Mouse (Mus musculus): ENCODE measurements around the gene Cnbp. TPM values are rescaled to one million over a fixed set of nuclear protein-coding genes. Genes with fewer than 3 reads are reported as not detected.

Cnbp gene
- polyA plus RNA-seq, 1 experiment from 2014 or later = 1,063 TPM

DNA sequence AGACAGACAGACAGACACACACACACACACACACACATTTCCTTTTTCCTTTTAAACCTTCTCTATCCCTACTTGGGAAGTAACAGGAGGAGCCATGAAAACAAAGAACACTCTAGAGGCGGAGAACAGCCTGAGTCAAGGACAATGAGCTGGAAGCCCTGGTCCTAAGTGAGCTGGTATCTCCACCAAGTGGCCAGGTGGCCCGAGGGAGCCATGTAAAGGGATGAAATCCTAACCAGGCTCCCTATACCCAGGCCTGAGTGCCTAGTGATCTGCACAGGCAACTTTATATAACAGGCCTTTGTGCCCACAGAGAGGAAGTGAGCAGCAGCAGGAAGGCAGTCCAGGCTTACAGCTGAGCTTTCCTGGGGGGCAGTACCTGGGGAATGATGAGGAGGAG lies 44.0 kb downstream of the Cnbp start:
- Histone ChIP-seq H3K27ac (replicated peaks; ENCODE audit: low read depth, low read length) (no peak overlapping the region), H3K9me3 (ENCODE audit: control insufficient read depth, low read length) (no peaks in the 10 kb centered on the region), H3K4me2 (ENCODE audit: low read depth, low read length) (no peak overlapping the region), H3K4me1 (ENCODE audit: control insufficient read depth, insufficient read depth, low read length) (peaks cover 9% of the 10 kb centered on the region; the same call in 1 of the 2 replicates), H3K27me3 (replicated peaks; ENCODE audit: control insufficient read depth, insufficient read depth, low read length) (no peaks in the 10 kb centered on the region), H3K36me3 (ENCODE audit: control insufficient read depth, insufficient read depth, low read length) (peaks cover 3% of the 10 kb centered on the region), H3K9ac (ENCODE audit: low read depth, low read length) (no peak overlapping the region), H3K4me3 (ENCODE audit: low read depth, low read length) (no peak overlapping the region)
- no peak for DNase-seq (ENCODE audit: low spot score)
- ATAC-seq (ENCODE audit: low read depth) = no peak
- 53% methylated on average over 2 of the region's 2 CpGs for WGBS

DNA sequence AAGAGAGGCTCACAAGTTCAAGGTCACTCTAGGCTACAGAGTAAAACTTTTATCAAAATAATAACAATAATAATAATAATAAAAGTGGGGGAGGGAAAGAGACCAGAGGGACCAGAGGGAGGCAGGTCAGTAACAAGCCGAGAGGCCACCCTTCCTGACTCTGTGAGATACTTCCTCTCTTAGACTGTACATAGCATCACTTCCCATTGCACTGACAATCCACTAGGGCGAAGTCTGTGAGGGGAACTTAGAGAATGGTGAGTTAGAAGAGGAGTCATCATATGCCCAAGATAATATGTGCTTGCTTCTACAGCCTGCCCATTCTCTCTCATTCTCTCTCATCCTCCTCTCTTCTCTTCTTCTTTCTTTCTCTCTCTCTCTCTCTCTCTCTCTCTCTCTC lies 44.9 kb downstream of the Cnbp start:
- Histone ChIP-seq H3K4me2 (ENCODE audit: low read depth, low read length) (no peak overlapping the region), H3K4me3 (ENCODE audit: low read depth, low read length) (no peak overlapping the region), H3K9me3 (ENCODE audit: control insufficient read depth, low read length) (no peaks in the 10 kb centered on the region), H3K4me1 (ENCODE audit: control insufficient read depth, insufficient read depth, low read length) (peaks cover 9% of the 10 kb centered on the region; the same call in 1 of the 2 replicates), H3K36me3 (ENCODE audit: control insufficient read depth, insufficient read depth, low read length) (peaks cover 3% of the 10 kb centered on the region), H3K9ac (ENCODE audit: low read depth, low read length) (no peak overlapping the region), H3K27me3 (replicated peaks; ENCODE audit: control insufficient read depth, insufficient read depth, low read length) (no peaks in the 10 kb centered on the region), H3K27ac (replicated peaks; ENCODE audit: low read depth, low read length) (no peak overlapping the region)
- WGBS = 78% methylated on average over 2 of the region's 2 CpGs
- ATAC-seq (ENCODE audit: low read depth) (no peak), DNase-seq (ENCODE audit: low spot score) (no peak)

DNA sequence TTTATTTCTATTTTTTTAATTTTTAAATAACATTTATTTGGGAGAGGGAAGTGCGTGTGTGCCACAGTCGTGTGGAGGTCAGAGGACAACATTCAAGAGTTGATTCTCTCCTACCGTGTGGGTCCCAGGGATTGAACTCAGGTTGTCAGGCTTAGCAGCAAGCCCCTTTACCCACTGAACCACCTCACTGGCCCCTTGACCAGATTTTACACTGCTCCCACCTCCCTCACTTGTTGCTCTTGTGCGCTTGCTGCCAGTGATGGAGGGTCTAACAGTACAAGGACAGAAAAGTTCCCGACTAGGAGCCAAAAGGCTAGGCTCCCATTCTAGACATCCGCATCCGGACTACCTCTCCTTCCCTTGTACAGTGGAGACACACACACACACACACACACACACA lies 45.5 kb downstream of the Cnbp start:
- WGBS = 88% methylated on average over 7 of the region's 7 CpGs
- ATAC-seq (ENCODE audit: low read depth) = no peak

DNA sequence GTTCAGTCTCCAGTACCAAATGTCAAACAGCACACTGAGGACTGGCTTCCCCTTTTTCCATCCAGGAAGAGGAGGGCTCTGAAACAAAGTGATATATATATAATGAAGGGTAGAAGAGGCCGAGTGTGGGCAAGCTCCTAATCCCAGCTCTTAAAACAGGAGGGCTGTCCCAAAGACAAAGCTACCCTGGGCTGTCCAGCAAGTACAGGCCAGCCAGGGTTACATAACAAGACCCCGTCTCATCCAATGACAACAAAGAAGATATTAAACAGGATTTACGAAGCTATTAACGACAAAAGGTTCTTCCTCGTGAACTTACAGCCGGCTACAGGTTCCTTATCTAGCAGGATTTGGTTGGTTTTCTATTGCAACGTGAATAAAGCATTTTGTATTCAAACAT lies 46.0 kb downstream of the Cnbp start:
- WGBS = 82% methylated on average over 7 of the region's 7 CpGs
- H3K36me3 ChIP-seq (ENCODE audit: control insufficient read depth, insufficient read depth, low read length) = peaks cover 3% of the 10 kb centered on the region
- H3K4me2 ChIP-seq (ENCODE audit: low read depth, low read length) = no peak overlapping the region
- no peak overlapping the region for H3K9ac ChIP-seq (ENCODE audit: low read depth, low read length)
- H3K4me1 ChIP-seq (ENCODE audit: control insufficient read depth, insufficient read depth, low read length) = peaks cover 4% of the 10 kb centered on the region; the same call in 1 of the 2 replicates
- H3K4me3 ChIP-seq (ENCODE audit: low read depth, low read length) = no peak overlapping the region
- H3K27me3 ChIP-seq (replicated peaks; ENCODE audit: control insufficient read depth, insufficient read depth, low read length) = no peaks in the 10 kb centered on the region
- ATAC-seq (ENCODE audit: low read depth) (no peak), DNase-seq (ENCODE audit: low spot score) (no peak)
- H3K27ac ChIP-seq (replicated peaks; ENCODE audit: low read depth, low read length) = no peak overlapping the region
- no peaks in the 10 kb centered on the region for H3K9me3 ChIP-seq (ENCODE audit: control insufficient read depth, low read length)

More for the DNA sequence above, 45.5 kb downstream of the Cnbp start:
- no peak overlapping the region for H3K27ac ChIP-seq (replicated peaks; ENCODE audit: low read depth, low read length)
- peaks cover 9% of the 10 kb centered on the region; the same call in 1 of the 2 replicates for H3K4me1 ChIP-seq (ENCODE audit: control insufficient read depth, insufficient read depth, low read length)
- H3K4me2 ChIP-seq (ENCODE audit: low read depth, low read length) = no peak overlapping the region
- no peak for DNase-seq (ENCODE audit: low spot score)
- no peak overlapping the region for H3K4me3 ChIP-seq (ENCODE audit: low read depth, low read length)
- no peaks in the 10 kb centered on the region for H3K9me3 ChIP-seq (ENCODE audit: control insufficient read depth, low read length)
- H3K36me3 ChIP-seq (ENCODE audit: control insufficient read depth, insufficient read depth, low read length) = peaks cover 3% of the 10 kb centered on the region
- H3K9ac ChIP-seq (ENCODE audit: low read depth, low read length) = no peak overlapping the region
- no peaks in the 10 kb centered on the region for H3K27me3 ChIP-seq (replicated peaks; ENCODE audit: control insufficient read depth, insufficient read depth, low read length)

DNA sequence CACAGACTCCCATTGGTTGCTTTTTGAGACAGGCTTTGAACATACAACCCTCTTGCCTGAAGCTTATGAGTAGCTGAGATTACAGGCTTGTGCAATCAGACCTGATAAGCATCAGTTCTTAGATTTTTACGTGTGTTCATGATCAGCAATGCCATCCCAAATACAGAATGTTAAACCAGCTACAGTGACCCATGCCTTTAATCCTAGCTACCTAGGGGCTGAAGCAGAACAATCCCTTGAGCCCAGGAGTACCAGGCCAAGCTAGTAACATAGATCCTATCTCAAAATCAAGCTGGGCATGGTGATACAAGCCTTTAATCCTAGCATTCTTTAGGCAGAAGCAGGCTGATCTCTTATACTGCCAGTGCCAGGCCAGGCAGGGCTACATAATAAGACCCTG lies 46.9 kb downstream of the Cnbp start:
- Histone ChIP-seq H3K27me3 (replicated peaks; ENCODE audit: control insufficient read depth, insufficient read depth, low read length) (no peaks in the 10 kb centered on the region), H3K9me3 (ENCODE audit: control insufficient read depth, low read length) (no peaks in the 10 kb centered on the region), H3K36me3 (ENCODE audit: control insufficient read depth, insufficient read depth, low read length) (peaks cover 3% of the 10 kb centered on the region), H3K4me2 (ENCODE audit: low read depth, low read length) (no peak overlapping the region), H3K4me1 (ENCODE audit: control insufficient read depth, insufficient read depth, low read length) (no peaks in the 10 kb centered on the region), H3K4me3 (ENCODE audit: low read depth, low read length) (no peak overlapping the region), H3K9ac (ENCODE audit: low read depth, low read length) (no peak overlapping the region), H3K27ac (replicated peaks; ENCODE audit: low read depth, low read length) (no peak overlapping the region)
- WGBS = 58% methylated on average over 1 of the region's 1 CpGs
- no peak for DNase-seq (ENCODE audit: low spot score)
- no peak for ATAC-seq (ENCODE audit: low read depth)

DNA sequence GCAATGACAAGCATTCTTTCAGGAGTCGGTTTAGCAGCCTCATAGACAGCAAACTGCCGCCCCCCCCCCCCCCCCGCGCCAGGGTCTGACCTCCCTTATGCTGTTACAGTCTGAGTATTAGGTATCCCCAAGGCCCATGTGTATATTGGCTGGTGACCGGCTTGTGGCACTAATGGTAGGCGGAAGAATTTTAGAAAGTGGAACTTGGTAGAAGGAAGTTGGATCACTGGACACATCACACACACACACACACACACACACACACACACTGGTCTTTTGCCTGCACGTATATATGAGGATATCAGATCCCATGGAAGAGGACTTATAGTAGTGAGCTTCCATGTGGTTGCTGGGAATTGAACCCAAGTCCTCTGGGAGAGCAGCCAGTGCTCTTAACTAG lies 48.4 kb downstream of the Cnbp start:
- no peak overlapping the region for H3K4me2 ChIP-seq (ENCODE audit: low read depth, low read length)
- DNase-seq (ENCODE audit: low spot score) (no peak), ATAC-seq (ENCODE audit: low read depth) (no peak)
- no peaks in the 10 kb centered on the region for H3K9me3 ChIP-seq (ENCODE audit: control insufficient read depth, low read length)
- H3K4me3 ChIP-seq (ENCODE audit: low read depth, low read length) = no peak overlapping the region
- no peaks in the 10 kb centered on the region for H3K4me1 ChIP-seq (ENCODE audit: control insufficient read depth, insufficient read depth, low read length)
- no peak overlapping the region for H3K27ac ChIP-seq (replicated peaks; ENCODE audit: low read depth, low read length)
- H3K27me3 ChIP-seq (replicated peaks; ENCODE audit: control insufficient read depth, insufficient read depth, low read length) = no peaks in the 10 kb centered on the region
- WGBS = 72% methylated on average over 6 of the region's 7 CpGs
- H3K9ac ChIP-seq (ENCODE audit: low read depth, low read length) = no peak overlapping the region
- no peaks in the 10 kb centered on the region; the same call in 1 of the 2 replicates for H3K36me3 ChIP-seq (ENCODE audit: control insufficient read depth, insufficient read depth, low read length)

DNA sequence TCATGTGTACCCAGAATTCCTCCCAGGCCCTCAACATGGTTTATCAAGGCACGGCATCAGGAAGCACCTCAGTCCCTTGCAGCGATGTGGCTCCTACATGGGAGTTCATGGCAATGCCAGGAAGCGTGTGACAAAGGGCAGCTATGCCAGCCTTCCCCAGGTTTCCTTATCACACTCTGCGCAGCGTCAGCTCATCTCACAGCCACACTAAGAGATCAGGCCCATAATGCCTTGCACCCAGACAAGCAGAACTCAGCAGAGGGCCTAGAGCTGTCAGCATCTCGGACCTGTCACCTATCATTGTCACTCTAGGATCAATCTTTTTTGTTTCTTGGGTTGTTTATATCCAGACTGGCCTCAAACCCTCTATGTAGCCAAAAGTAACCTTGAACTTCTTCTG lies 51.3 kb downstream of the Cnbp start:
- 93% methylated on average over 6 of the region's 6 CpGs for WGBS
- Histone ChIP-seq H3K27ac (replicated peaks; ENCODE audit: low read depth, low read length) (no peak overlapping the region), H3K27me3 (replicated peaks; ENCODE audit: control insufficient read depth, insufficient read depth, low read length) (no peaks in the 10 kb centered on the region), H3K9ac (ENCODE audit: low read depth, low read length) (no peak overlapping the region), H3K4me1 (ENCODE audit: control insufficient read depth, insufficient read depth, low read length) (no peaks in the 10 kb centered on the region), H3K4me2 (ENCODE audit: low read depth, low read length) (no peak overlapping the region), H3K36me3 (ENCODE audit: control insufficient read depth, insufficient read depth, low read length) (no peaks in the 10 kb centered on the region; the same call in 1 of the 2 replicates), H3K9me3 (ENCODE audit: control insufficient read depth, low read length) (no peaks in the 10 kb centered on the region), H3K4me3 (ENCODE audit: low read depth, low read length) (no peak overlapping the region)
- ATAC-seq (ENCODE audit: low read depth) = no peak
- DNase-seq (ENCODE audit: low spot score) = no peak

DNA sequence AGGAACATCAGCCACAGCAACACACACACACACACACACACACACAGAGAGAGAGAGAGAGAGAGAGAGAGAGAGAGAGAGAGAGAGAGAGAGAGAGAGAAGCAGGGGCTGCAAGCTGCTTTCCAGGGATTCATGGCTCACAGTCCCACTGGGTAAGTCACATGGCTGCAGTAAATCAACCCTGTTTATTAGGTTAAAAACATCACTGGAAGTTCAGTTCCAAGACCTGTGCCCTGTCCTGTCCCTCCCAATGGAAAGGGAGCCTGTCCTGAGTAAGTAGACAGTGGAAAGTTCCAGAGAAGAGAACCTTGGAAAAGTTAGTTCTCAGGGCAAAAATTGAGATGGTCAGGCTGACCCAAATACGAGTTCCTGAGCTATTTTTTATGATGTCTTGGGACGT lies 53.6 kb downstream of the Cnbp start:
- no peaks in the 10 kb centered on the region for H3K9me3 ChIP-seq (ENCODE audit: control insufficient read depth, low read length)
- WGBS = 45% methylated on average over 2 of the region's 2 CpGs
- peaks cover 6% of the 10 kb centered on the region for H3K36me3 ChIP-seq (ENCODE audit: control insufficient read depth, insufficient read depth, low read length)
- DNase-seq (ENCODE audit: low spot score) (no peak), ATAC-seq (ENCODE audit: low read depth) (no peak)
- H3K4me2 ChIP-seq (ENCODE audit: low read depth, low read length) = no peak overlapping the region
- H3K4me1 ChIP-seq (ENCODE audit: control insufficient read depth, insufficient read depth, low read length) = no peaks in the 10 kb centered on the region
- H3K27me3 ChIP-seq (replicated peaks; ENCODE audit: control insufficient read depth, insufficient read depth, low read length) = no peaks in the 10 kb centered on the region
- no peak overlapping the region for H3K27ac ChIP-seq (replicated peaks; ENCODE audit: low read depth, low read length)
- H3K4me3 ChIP-seq (ENCODE audit: low read depth, low read length) = no peak overlapping the region
- no peak overlapping the region for H3K9ac ChIP-seq (ENCODE audit: low read depth, low read length)

DNA sequence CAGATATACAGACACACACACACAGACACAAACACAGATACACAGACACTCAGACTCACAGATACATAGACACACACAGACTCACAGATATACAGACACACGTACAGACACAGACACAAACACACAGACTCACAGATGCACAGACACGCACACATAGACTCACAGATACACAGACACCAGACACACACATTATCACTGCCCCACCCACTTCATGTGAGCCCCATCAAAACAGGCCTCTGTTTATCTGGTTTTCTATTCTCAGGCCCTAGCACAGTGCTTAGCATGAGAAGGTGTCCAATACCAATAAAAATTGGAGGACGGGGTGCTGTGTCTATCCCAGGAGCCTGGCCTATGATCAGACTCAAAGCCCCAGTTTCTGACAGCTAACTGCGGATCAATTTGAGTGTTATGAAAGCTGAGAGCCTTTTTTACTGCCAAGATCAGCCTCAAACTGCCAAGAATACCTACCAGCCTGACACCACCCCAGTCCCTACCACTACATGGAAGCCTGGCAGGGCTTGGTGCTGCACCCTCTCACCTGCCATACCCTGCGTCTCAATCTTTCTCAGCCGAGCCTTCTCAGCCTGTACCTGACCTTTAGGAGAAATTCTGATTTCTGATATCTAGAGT lies 54.5 kb downstream of the Cnbp start:
- 85% methylated on average over 6 of the region's 6 CpGs for WGBS
- Histone ChIP-seq H3K27me3 (replicated peaks; ENCODE audit: control insufficient read depth, insufficient read depth, low read length) (no peaks in the 10 kb centered on the region), H3K36me3 (ENCODE audit: control insufficient read depth, insufficient read depth, low read length) (peaks cover 12% of the 10 kb centered on the region), H3K4me1 (ENCODE audit: control insufficient read depth, insufficient read depth, low read length) (no peaks in the 10 kb centered on the region), H3K27ac (replicated peaks; ENCODE audit: low read depth, low read length) (no peak overlapping the region), H3K9ac (ENCODE audit: low read depth, low read length) (no peak overlapping the region), H3K4me3 (ENCODE audit: low read depth, low read length) (no peak overlapping the region), H3K9me3 (ENCODE audit: control insufficient read depth, low read length) (no peaks in the 10 kb centered on the region), H3K4me2 (ENCODE audit: low read depth, low read length) (no peak overlapping the region)
- DNase-seq (ENCODE audit: low spot score) = no peak
- ATAC-seq (ENCODE audit: low read depth) = no peak
